Mouse (Mus musculus) lung, embryonic 14.5 days (tissue): Measurements from ENCODE around the gene Ephb1. TPM values are rescaled to one million over a fixed set of nuclear protein-coding genes. Genes with fewer than 3 reads are reported as not detected.

ENCODE experiments used
- ATAC-seq: fragments of 200-750 bp; cut with Nextera tagmentation; 2 replicates; pipeline ENCODE4 v1.8.0; 2017; ENCODE audit warnings: mild to moderate bottlenecking, moderate TSS enrichment, moderate library complexity; ENCODE audit not compliant: insufficient read depth
- DNase-seq: peaks from one replicate; pipeline ENCODE4 v3.0.0-alpha.2; 2015
- H3K27ac ChIP-seq: fragments of 300-500 bp; sonication (generic); 2 replicates; pipeline ENCODE4 v1.5.1; 2014; ENCODE audit warnings: low read depth, mild to moderate bottlenecking, moderate library complexity
- H3K27me3 ChIP-seq: fragments of 300-500 bp; sonication (generic); 2 replicates; pipeline ENCODE4 v1.6.1; 2014; ENCODE audit warnings: low read length, control low read depth; ENCODE audit not compliant: insufficient read depth
- H3K36me3 ChIP-seq: fragments of 300-500 bp; sonication (generic); 2 replicates; pipeline ENCODE4 v1.6.1; 2014; ENCODE audit warnings: control low read depth; ENCODE audit not compliant: insufficient read depth
- H3K4me1 ChIP-seq: fragments of 300-500 bp; sonication (generic); 2 replicates; pipeline ENCODE4 v1.6.1; 2014; ENCODE audit warnings: antibody characterized with exemption, control low read depth; ENCODE audit not compliant: insufficient read depth
- H3K4me2 ChIP-seq: fragments of 300-500 bp; sonication (generic); 2 replicates; pipeline ENCODE4 v1.6.1; 2014; ENCODE audit warnings: mild to moderate bottlenecking
- H3K4me3 ChIP-seq: fragments of 300-500 bp; sonication (generic); 2 replicates; pipeline ENCODE4 v1.5.1; 2014; ENCODE audit warnings: low read depth, low read length
- H3K9ac ChIP-seq: fragments of 300-500 bp; sonication (generic); 2 replicates; pipeline ENCODE4 v1.6.1; 2014
- H3K9me3 ChIP-seq: fragments of 300-500 bp; sonication (generic); 2 replicates; pipeline ENCODE4 v1.6.1; 2016; ENCODE audit warnings: low read depth, low read length, control low read depth
- CTCF ChIP-seq: IDR thresholded peaks from 2 replicates; pipeline ENCODE4 v1.5.1; 2016; ENCODE audit warnings: antibody characterized with exemption, low read depth
- WGBS: fragments of 180-500 bp; shearing (Covaris S2); extraction: QIAGEN DNeasy Blood & Tissue Kit; methylation state at CpG from one replicate; pipeline ENCODE4 v1.1.7; 2014; 5-methylcytosine and 5-hydroxymethylcytosine counted together
- polyA plus RNA-seq: library from polyadenylated mRNA; unstranded; fragments of >200 nt; fragmentation: Nextera tagmentation; extraction: Ambion mirVana; gene quantifications from 2 replicates; pipeline ENCODE4 v1.2.1, GENCODE M21; 2014

Gene Ephb1
- polyA plus RNA-seq, 1 experiment from 2014 or later = 1.6 TPM

DNA sequence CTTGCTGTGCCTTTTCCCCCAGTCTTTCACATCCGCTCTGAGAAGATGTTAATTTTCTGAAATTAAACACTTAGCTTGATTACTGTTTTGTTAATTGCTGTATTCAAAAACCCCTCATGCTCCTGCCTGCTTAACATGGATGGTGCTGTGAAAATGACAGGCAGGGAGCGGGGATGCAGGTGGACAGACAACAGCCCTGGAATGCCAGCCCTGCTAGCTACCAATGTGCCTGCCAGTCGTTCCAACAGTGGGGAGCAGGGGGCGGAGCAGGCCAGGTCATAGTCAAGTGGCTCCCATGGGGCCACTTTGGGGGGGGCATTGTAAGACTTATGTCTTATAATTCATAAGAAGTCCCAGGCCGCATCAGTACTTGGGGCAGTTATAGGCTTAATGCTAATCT lies 321.3 kb downstream of the Ephb1 start:
- no peak overlapping the region for H3K4me2 ChIP-seq
- no peaks in the 10 kb centered on the region for H3K4me1 ChIP-seq
- H3K9me3 ChIP-seq = no peaks in the 10 kb centered on the region
- no peak overlapping the region for H3K9ac ChIP-seq
- 75% methylated on average over 5 of the region's 5 CpGs for WGBS
- no peak for TF ChIP-seq CTCF
- H3K27ac ChIP-seq = no peak overlapping the region
- no peaks in the 10 kb centered on the region for H3K27me3 ChIP-seq
- H3K4me3 ChIP-seq = no peak overlapping the region
- H3K36me3 ChIP-seq = no peaks in the 10 kb centered on the region
- no peak for ATAC-seq
- no peak for DNase-seq

GRCm38 (mm10) chr9:102032376-102032775 lies 322.1 kb downstream of the Ephb1 start:
- 68% methylated on average over 8 of the region's 8 CpGs for WGBS
- no peak for TF ChIP-seq CTCF

DNA sequence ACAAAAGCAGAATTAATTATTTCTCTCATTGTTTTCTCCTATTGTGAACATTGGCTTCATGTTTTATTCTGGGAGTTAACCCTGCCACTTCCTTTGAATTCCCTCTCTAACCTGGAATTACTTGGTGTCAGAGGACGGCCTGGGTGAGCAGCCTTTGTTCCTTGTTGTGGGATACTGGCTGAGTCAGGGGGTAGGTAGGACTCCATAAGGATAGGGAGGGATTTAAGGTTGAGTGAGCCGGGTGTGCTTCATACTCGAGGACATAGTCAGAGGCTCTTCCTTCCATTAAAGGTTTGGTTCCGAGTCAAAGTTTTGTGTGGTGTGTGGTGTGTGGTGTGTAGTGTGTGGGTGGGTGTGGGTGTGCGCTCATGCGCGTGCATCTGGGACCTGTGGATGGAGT lies 324.8 kb downstream of the Ephb1 start:
- TF ChIP-seq CTCF = no peak
- WGBS = 86% methylated on average over 7 of the region's 7 CpGs
- Histone ChIP-seq H3K4me1 (no peaks in the 10 kb centered on the region), H3K9me3 (no peaks in the 10 kb centered on the region), H3K27ac (no peak overlapping the region), H3K9ac (no peak overlapping the region), H3K27me3 (no peaks in the 10 kb centered on the region), H3K4me3 (no peak overlapping the region), H3K4me2 (no peak overlapping the region), H3K36me3 (no peaks in the 10 kb centered on the region)
- DNase-seq (no peak), ATAC-seq (no peak)

More at GRCm38 (mm10) chr9:102032376-102032775, 322.1 kb downstream of the Ephb1 start:
- no peaks in the 10 kb centered on the region for H3K4me1 ChIP-seq
- no peak overlapping the region for H3K9ac ChIP-seq
- no peaks in the 10 kb centered on the region for H3K9me3 ChIP-seq
- no peak overlapping the region for H3K4me2 ChIP-seq
- DNase-seq = no peak
- no peak overlapping the region for H3K4me3 ChIP-seq
- no peaks in the 10 kb centered on the region for H3K36me3 ChIP-seq
- no peak for ATAC-seq
- H3K27ac ChIP-seq = no peak overlapping the region
- H3K27me3 ChIP-seq = no peaks in the 10 kb centered on the region

DNA sequence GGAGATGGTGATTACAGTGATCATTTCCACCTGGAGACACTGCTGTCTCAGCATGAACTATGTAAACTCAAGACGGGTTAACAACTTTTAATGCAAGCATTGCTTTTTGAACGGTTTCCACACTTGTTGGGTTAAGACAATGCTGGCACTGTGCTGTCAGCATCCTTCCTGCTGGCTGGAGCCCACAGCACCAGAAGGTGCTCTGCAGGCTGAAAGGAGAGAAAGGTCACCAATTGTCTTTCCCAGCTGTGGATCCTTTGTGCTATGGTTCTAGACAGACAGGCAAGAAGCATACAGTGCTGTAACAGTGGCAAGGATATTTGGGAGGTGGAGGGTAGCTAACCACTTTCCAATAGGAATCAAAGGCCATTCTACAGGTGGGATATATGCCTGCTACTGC lies 328.4 kb downstream of the Ephb1 start:
- no peak overlapping the region for H3K9ac ChIP-seq
- no peak for ATAC-seq
- no peak overlapping the region for H3K27ac ChIP-seq
- H3K4me2 ChIP-seq = no peak overlapping the region
- no peaks in the 10 kb centered on the region for H3K9me3 ChIP-seq
- H3K4me3 ChIP-seq = no peak overlapping the region
- TF ChIP-seq CTCF = no peak
- no peak for DNase-seq
- H3K36me3 ChIP-seq = no peaks in the 10 kb centered on the region
- 69% methylated on average over 2 of the region's 2 CpGs for WGBS
- no peaks in the 10 kb centered on the region for H3K27me3 ChIP-seq
- H3K4me1 ChIP-seq = no peaks in the 10 kb centered on the region

GRCm38 (mm10) chr9:102025141-102025540 lies 329.4 kb downstream of the Ephb1 start:
- no peak for ATAC-seq
- Histone ChIP-seq H3K9me3 (no peaks in the 10 kb centered on the region), H3K4me3 (no peak overlapping the region), H3K4me2 (no peak overlapping the region), H3K9ac (no peak overlapping the region), H3K27ac (no peak overlapping the region), H3K4me1 (no peaks in the 10 kb centered on the region), H3K36me3 (no peaks in the 10 kb centered on the region), H3K27me3 (no peaks in the 10 kb centered on the region)
- no peak for TF ChIP-seq CTCF
- DNase-seq = no peak
- WGBS = 83% methylated on average over 6 of the region's 6 CpGs

GRCm38 (mm10) chr9:102015516-102015915 lies 339.0 kb downstream of the Ephb1 start:
- H3K4me2 ChIP-seq = no peak overlapping the region
- no peaks in the 10 kb centered on the region for H3K27me3 ChIP-seq
- no peak for ATAC-seq
- H3K9me3 ChIP-seq = no peaks in the 10 kb centered on the region
- no peak overlapping the region for H3K9ac ChIP-seq
- no peaks in the 10 kb centered on the region for H3K4me1 ChIP-seq
- H3K36me3 ChIP-seq = no peaks in the 10 kb centered on the region
- no peak overlapping the region for H3K27ac ChIP-seq
- no peak for TF ChIP-seq CTCF
- no peak overlapping the region for H3K4me3 ChIP-seq
- no peak for DNase-seq

- H3K36me3 ChIP-seq = no peaks in the 10 kb centered on the region
- no peak for TF ChIP-seq CTCF
- no peak for DNase-seq
- H3K4me2 ChIP-seq = no peak overlapping the region
- no peak overlapping the region for H3K27ac ChIP-seq
- no peak overlapping the region for H3K9ac ChIP-seq
- H3K4me1 ChIP-seq = peaks cover 4% of the 10 kb centered on the region; the same call in 1 of the 2 replicates
- no peak for ATAC-seq
- H3K4me3 ChIP-seq = no peak overlapping the region
- H3K27me3 ChIP-seq = no peaks in the 10 kb centered on the region
- 60% methylated on average over 10 of the region's 10 CpGs for WGBS
- no peaks in the 10 kb centered on the region for H3K9me3 ChIP-seq
Measured at GRCm38 (mm10) chr9:102007706-102008105, 346.8 kb downstream of the Ephb1 start.

DNA sequence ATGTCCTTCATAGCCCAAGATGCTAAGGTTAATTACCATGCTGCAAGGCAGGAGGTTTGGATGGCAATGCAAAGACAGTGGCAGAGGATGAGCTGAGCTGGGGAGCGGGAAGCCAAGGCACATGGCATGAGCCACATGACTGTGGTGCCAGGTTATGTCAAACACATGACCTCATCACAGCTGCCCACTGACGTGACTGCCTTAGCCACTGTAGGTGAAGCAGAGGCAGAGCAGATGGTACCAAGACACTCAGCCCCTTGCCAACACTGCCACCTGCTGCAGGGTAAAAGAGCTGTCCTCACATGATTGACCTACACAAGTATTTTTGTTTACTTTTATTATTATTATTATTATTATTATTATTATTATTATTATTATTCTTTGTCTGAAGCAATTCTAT lies 348.0 kb downstream of the Ephb1 start:
- Histone ChIP-seq H3K4me2 (no peak overlapping the region), H3K36me3 (no peaks in the 10 kb centered on the region), H3K4me3 (no peak overlapping the region), H3K27me3 (no peaks in the 10 kb centered on the region), H3K9ac (no peak overlapping the region), H3K9me3 (no peaks in the 10 kb centered on the region), H3K4me1 (peaks cover 4% of the 10 kb centered on the region; the same call in 1 of the 2 replicates), H3K27ac (no peak overlapping the region)
- ATAC-seq (no peak), DNase-seq (peak; percentile 51)
- 51% methylated on average over 2 of the region's 2 CpGs for WGBS
- peak; percentile 56 for TF ChIP-seq CTCF
